In genomic region chr3:153913510-153914243, GRCm38 (mm10) we compare ENCODE assay signal across 8 mouse cellular contexts. TPM values are rescaled to one million over a fixed set of nuclear protein-coding genes. Genes with fewer than 3 reads are reported as not detected.
DNase-seq lines count a peak whose midpoint lies in the region; ATAC-seq and TF ChIP-seq lines count a peak whose summit lies in the region.

No protein-coding gene starts in this region.

- intact Hi-C loops in heart, adult 2 months (cut with DNase I) = loop anchor here (1.0 kb wide), 1 partner anchor 31 kb away; the partner anchor contains the start of gene Acadm
- intact Hi-C loops in gastrocnemius, postnatal 14 days (cut with DNase I; ENCODE audit: low total_unique reads) = no loop called here

- TF ChIP-seq POLR2A in heart, adult 2 months (IDR thresholded peaks at IDR 0.05; ENCODE audit: insufficient read depth, low read depth, low read length) = no peak
- TF ChIP-seq POLR2A in embryonic fibroblast, embryonic 13.5 days (IDR thresholded peaks at IDR 0.05; ENCODE audit: low read depth, low read length) = no peak

- peaks cover 30% of the 10 kb centered on the region for H3K36me3 ChIP-seq in heart, adult 2 months (ENCODE audit: control insufficient read depth, insufficient read depth, low read length)
- H3K36me3 ChIP-seq in E14TG2a.4 (ENCODE audit: insufficient read depth, low read length) = peaks cover 38% of the 10 kb centered on the region
- peaks cover 27% of the 10 kb centered on the region for H3K36me3 ChIP-seq in liver, embryonic 11.5 days (ENCODE audit: control insufficient read depth, insufficient read depth, low read length)

- peaks cover 3% of the 10 kb centered on the region; the same call in 1 of the 2 replicates for H3K79me2 ChIP-seq in heart, adult 2 months (replicated peaks; ENCODE audit: control insufficient read depth, insufficient read depth, low read length)

- H3K9ac ChIP-seq in heart, adult 2 months (ENCODE audit: low read depth, low read length) = no peak overlapping the region
- peak overlapping the region; percentile 100 for H3K9ac ChIP-seq in liver, embryonic 11.5 days (ENCODE audit: low read depth, low read length)

- peaks cover 8% of the 10 kb centered on the region for H3K4me1 ChIP-seq in heart, adult 2 months (ENCODE audit: control insufficient read depth, insufficient read depth, low read length)
- H3K4me1 ChIP-seq in E14TG2a.4 (replicated peaks; ENCODE audit: low read depth, low read length) = peaks cover 58% of the 10 kb centered on the region
- peaks cover 8% of the 10 kb centered on the region for H3K4me1 ChIP-seq in embryonic fibroblast, embryonic 13.5 days (ENCODE audit: control insufficient read depth, insufficient read depth, low read length)
- H3K4me1 ChIP-seq in liver, embryonic 11.5 days (replicated peaks; ENCODE audit: control insufficient read depth, insufficient read depth, low read length) = peaks cover 31% of the 10 kb centered on the region

- peak overlapping the region; percentile 92 for H3K4me2 ChIP-seq in liver, embryonic 11.5 days

- no peak for ATAC-seq in liver, embryonic 11.5 days (replicated peaks; ENCODE audit: low FRiP score)

- no peak for TF ChIP-seq CTCF in heart, adult 2 months (IDR thresholded peaks at IDR 0.05)
- TF ChIP-seq CTCF in E14TG2a.4 (conservative IDR thresholded peaks at IDR 0.05; ENCODE audit: low read length) = no peak
- no peak for TF ChIP-seq CTCF in embryonic fibroblast, embryonic 13.5 days (IDR thresholded peaks at IDR 0.05; ENCODE audit: borderline replicate concordance, insufficient read depth, low read length)

- no peaks in the 10 kb centered on the region for H3K27me3 ChIP-seq in heart, adult 2 months (ENCODE audit: control insufficient read depth, insufficient read depth, low read length)
- no peaks in the 10 kb centered on the region for H3K27me3 ChIP-seq in E14TG2a.4 (ENCODE audit: insufficient read depth, low read length)
- no peaks in the 10 kb centered on the region for H3K27me3 ChIP-seq in liver, embryonic 11.5 days (replicated peaks; ENCODE audit: control insufficient read depth, insufficient read depth, low read length)

- H3K27ac ChIP-seq in heart, adult 2 months = peak overlapping the region; percentile 96
- H3K27ac ChIP-seq in embryonic fibroblast, embryonic 13.5 days (ENCODE audit: insufficient read depth, low read length) = peak overlapping the region; percentile 90
- H3K27ac ChIP-seq in liver, embryonic 11.5 days (ENCODE audit: low read depth, low read length) = peak overlapping the region; percentile 95

- WGBS in heart, adult 2 months = 32% methylated on average over 6 of the region's 6 CpGs
- 38% methylated on average over 6 of the region's 6 CpGs for WGBS in liver, embryonic 11.5 days

- no peaks in the 10 kb centered on the region for H3K9me3 ChIP-seq in E14TG2a.4 (ENCODE audit: low read length)
- no peaks in the 10 kb centered on the region for H3K9me3 ChIP-seq in liver, embryonic 11.5 days (ENCODE audit: control insufficient read depth, low read length)

- no peak for DNase-seq in heart, adult 2 months
- no peak for DNase-seq in heart, adult 8-10 months (ENCODE audit: low spot score)
- no peak for DNase-seq in liver, embryonic 11.5 days (ENCODE audit: low spot score)
- DNase-seq in gastrocnemius, postnatal 14 days = no peak
- DNase-seq in thymus, postnatal 25 days = no peak
- no peak for DNase-seq in urinary bladder, postnatal 14 days (ENCODE audit: low spot score)

- H3K4me3 ChIP-seq in heart, adult 2 months = peak overlapping the region; percentile 93
- H3K4me3 ChIP-seq in E14TG2a.4 (replicated peaks; ENCODE audit: low read length) = peak overlapping the region; percentile 97
- no peak overlapping the region for H3K4me3 ChIP-seq in embryonic fibroblast, embryonic 13.5 days (ENCODE audit: insufficient read depth, low read length)
- peak overlapping the region; percentile 90 for H3K4me3 ChIP-seq in liver, embryonic 11.5 days (ENCODE audit: low read depth, low read length)

- no peak for TF ChIP-seq EP300 in heart, adult 2 months (IDR thresholded peaks at IDR 0.05; ENCODE audit: insufficient read depth, low read depth, low read length)

RNA-seq across cellular contexts. Expression of gene Rabggtb, which starts 0.9 kb away (rescaled TPM):
- total RNA-seq in heart, adult 2 months (2021) = 10 to 100 TPM; 81.8 to 98.2 TPM
- 48.0 and 89.5 TPM in 2 replicates for polyA plus RNA-seq in heart, adult 2 months (2012; rRNA removed)
- 100 to 1,000 TPM in 2 of 4 experiments, 10 to 100 TPM in 2; 95.0 to 103 (median 99.9) TPM for total RNA-seq in heart, adult 8-10 months (2022)
- 66.8 and 71.9 TPM in 2 replicates for polyA plus RNA-seq in embryonic fibroblast, embryonic 13.5 days (2011; ENCODE audit: insufficient read length, low read depth, missing spikeins)
- polyA plus RNA-seq in liver, embryonic 11.5 days (2014; fragmentation: Nextera tagmentation; extraction: Ambion mirVana) = 86.9 and 95.9 TPM in 2 replicates
- total RNA-seq in gastrocnemius, postnatal 14 days (2021) = 10 to 100 TPM; 65.8 to 72.5 TPM

RNA-seq across cellular contexts. Expression of gene Msh4, which starts 7.7 kb away (rescaled TPM):
- total RNA-seq in heart, adult 2 months (2021) = under 1 TPM in 1 of 2 experiments, not detected in 1; 0.07 TPM
- 0.06 TPM in 1 of 2 replicates, not detected in the other for polyA plus RNA-seq in heart, adult 2 months (2012; rRNA removed)
- total RNA-seq in heart, adult 8-10 months (2022) = under 1 TPM in 1 of 4 experiments, not detected in 3; 0.08 TPM
- polyA plus RNA-seq in embryonic fibroblast, embryonic 13.5 days (2011; ENCODE audit: insufficient read length, low read depth, missing spikeins) = 0.27 and 0.32 TPM in 2 replicates
- polyA plus RNA-seq in liver, embryonic 11.5 days (2014; fragmentation: Nextera tagmentation; extraction: Ambion mirVana) = 0.09 and 0.11 TPM in 2 replicates
- under 1 TPM; 0.09 to 0.10 TPM for total RNA-seq in gastrocnemius, postnatal 14 days (2021)

RNA-seq across cellular contexts. Expression of gene Acadm, which starts 30.8 kb away (rescaled TPM):
- 1,000 to 10,000 TPM; 1,125 to 1,306 TPM for total RNA-seq in heart, adult 2 months (2021)
- 480 and 876 TPM in 2 replicates for polyA plus RNA-seq in heart, adult 2 months (2012; rRNA removed)
- total RNA-seq in heart, adult 8-10 months (2022) = 1,000 to 10,000 TPM; 1,199 to 1,642 (median 1,432) TPM
- 54.6 and 62.2 TPM in 2 replicates for polyA plus RNA-seq in embryonic fibroblast, embryonic 13.5 days (2011; ENCODE audit: insufficient read length, low read depth, missing spikeins)
- 68.9 and 75.3 TPM in 2 replicates for polyA plus RNA-seq in liver, embryonic 11.5 days (2014; fragmentation: Nextera tagmentation; extraction: Ambion mirVana)
- 100 to 1,000 TPM; 233 to 329 TPM for total RNA-seq in gastrocnemius, postnatal 14 days (2021)

RNA-seq across cellular contexts. Expression of gene Slc44a5, which starts 59.6 kb away (rescaled TPM):
- total RNA-seq in heart, adult 2 months (2021) = under 1 TPM in 1 of 2 experiments, not detected in 1; 0.14 TPM
- 0.25 and 0.76 TPM in 2 replicates for polyA plus RNA-seq in heart, adult 2 months (2012; rRNA removed)
- total RNA-seq in heart, adult 8-10 months (2022) = under 1 TPM in 3 of 4 experiments, not detected in 1; 0.09 to 0.19 (median 0.13) TPM
- 0.13 and 0.35 TPM in 2 replicates for polyA plus RNA-seq in embryonic fibroblast, embryonic 13.5 days (2011; ENCODE audit: insufficient read length, low read depth, missing spikeins)
- polyA plus RNA-seq in liver, embryonic 11.5 days (2014; fragmentation: Nextera tagmentation; extraction: Ambion mirVana) = 0.93 and 1.1 TPM in 2 replicates
- total RNA-seq in gastrocnemius, postnatal 14 days (2021) = under 1 TPM; 0.47 to 0.53 TPM
